Mouse (Mus musculus): ENCODE measurements at regions not wholly inside any gene's neighbourhood (a gene's known extent, or its start where the extent isn't known, plus 50 kb on each side); places are given as distances from the start of the nearest gene placed in this dataset.

GRCm38 (mm10) chr13:28410324-28410723 lies 153.0 kb downstream of the Gm11361 start:
- DNase-seq (ENCODE audit: low spot score in 2 of 2): peak in 1 of 2 experiments; percentile 1

- no peak for DNase-seq (ENCODE audit: low spot score in 2 of 2)
Measured at GRCm38 (mm10) chr13:28409609-28409902, 152.2 kb downstream of the Gm11361 start.

GRCm38 (mm10) chr13:28408868-28409608 lies 151.7 kb downstream of the Gm11361 start:
- no peak for DNase-seq (ENCODE audit: low spot score in 2 of 2)

GRCm38 (mm10) chr13:28400459-28400858 lies 143.1 kb downstream of the Gm11361 start:
- DNase-seq (ENCODE audit: low spot score in 2 of 2): no peak

Data from thymus, postnatal 10 days (tissue).